23 mouse cellular contexts compared by ENCODE assay signal in the genomic region with DNA sequence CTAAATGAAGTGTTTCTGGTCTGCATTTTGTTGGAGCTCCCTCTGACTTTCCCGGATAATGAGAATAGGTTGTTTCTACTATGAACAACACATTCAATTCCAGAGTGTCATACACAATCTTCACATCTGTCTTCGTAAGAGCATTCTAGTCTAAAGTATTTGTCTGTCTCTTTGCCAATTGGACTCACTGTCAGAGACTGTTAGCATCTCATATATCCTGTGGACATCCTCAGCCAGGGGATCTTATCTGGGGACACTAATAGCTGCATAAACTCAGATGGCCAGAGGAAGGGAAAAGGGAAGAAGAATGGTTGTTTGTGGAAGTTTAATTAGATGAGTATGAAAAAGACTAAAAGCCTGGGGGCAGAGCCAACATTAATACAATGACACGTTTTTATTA.
"Had no signal": no experiment of that assay in that cellular context is flagged by ENCODE, and none has a peak within 500 bp of the region (broad histone marks: within the 10 kb centered on the region; RNA-seq: fewer than 3 reads in every experiment).

No protein-coding gene starts in this region.

- H3K27ac ChIP-seq: gastrocnemius, adult 2 months; heart, embryonic 10.5 days; hindbrain, embryonic 10.5 days; hindbrain, embryonic 12.5 days; hindbrain, embryonic 15.5 days; intestine, embryonic 15.5 days; layer of hippocampus, adult 2 months; limb, embryonic 13.5 days; limb, embryonic 15.5 days had no signal

- H3K4me3 ChIP-seq: gastrocnemius, adult 2 months; heart, embryonic 10.5 days; heart, embryonic 12.5 days; hindbrain, embryonic 10.5 days; hindbrain, embryonic 12.5 days; hindbrain, embryonic 15.5 days; intestine, embryonic 15.5 days; layer of hippocampus, adult 2 months; limb, embryonic 13.5 days; limb, embryonic 15.5 days had no signal

- H3K4me1 ChIP-seq: heart, embryonic 10.5 days; heart, embryonic 12.5 days; hindbrain, embryonic 10.5 days; hindbrain, embryonic 12.5 days; hindbrain, embryonic 15.5 days; intestine, embryonic 15.5 days; limb, embryonic 13.5 days; limb, embryonic 15.5 days had no signal

- H3K9ac ChIP-seq: heart, embryonic 12.5 days; hindbrain, embryonic 12.5 days; hindbrain, embryonic 15.5 days; intestine, embryonic 15.5 days; limb, embryonic 13.5 days; limb, embryonic 15.5 days had no signal

- ATAC-seq: inflammation-experienced regulatory T-cells, adult 6 months; intestine, embryonic 15.5 days; intestine, postnatal 0 days had no signal

- H3K9me3 ChIP-seq: heart, embryonic 10.5 days; heart, embryonic 12.5 days; hindbrain, embryonic 10.5 days; hindbrain, embryonic 12.5 days; hindbrain, embryonic 15.5 days; intestine, embryonic 15.5 days; limb, embryonic 13.5 days; limb, embryonic 15.5 days had no signal

- H3K27me3 ChIP-seq: heart, embryonic 12.5 days; hindbrain, embryonic 12.5 days; hindbrain, embryonic 15.5 days; intestine, embryonic 15.5 days; limb, embryonic 13.5 days; limb, embryonic 15.5 days had no signal

- H3K36me3 ChIP-seq: heart, embryonic 10.5 days; heart, embryonic 12.5 days; hindbrain, embryonic 10.5 days; hindbrain, embryonic 12.5 days; hindbrain, embryonic 15.5 days; intestine, embryonic 15.5 days; limb, embryonic 13.5 days; limb, embryonic 15.5 days had no signal

- DNase-seq: gastrocnemius, adult 2 months; gastrocnemius, postnatal 10 days; gastrocnemius, postnatal 25 days; heart, adult 18-20 months; heart, postnatal 10 days; heart, postnatal 4 days; kidney, adult 18-20 months; kidney, adult 8-10 months; kidney, postnatal 14 days; kidney, postnatal 36 days; layer of hippocampus, postnatal 36 days; left cerebral cortex, postnatal 4 days had no signal

- H3K4me2 ChIP-seq: heart, embryonic 12.5 days; hindbrain, embryonic 12.5 days; hindbrain, embryonic 15.5 days; intestine, embryonic 15.5 days; limb, embryonic 13.5 days; limb, embryonic 15.5 days had no signal
